Mouse (Mus musculus) embryonic facial prominence, embryonic 10.5 days (tissue): ENCODE measurements around the gene Shb. TPM values are rescaled to one million over a fixed set of nuclear protein-coding genes. Genes with fewer than 3 reads are reported as not detected.

ENCODE experiments used
- DNase-seq: peaks from one replicate; pipeline ENCODE4 v3.0.0-alpha.2; 2017; ENCODE audit warnings: low spot score
- H3K27ac ChIP-seq: fragments of 300-500 bp; sonication (generic); replicated peaks from 2 replicates; pipeline ENCODE4 v1.5.1; 2016; ENCODE audit warnings: mild to moderate bottlenecking
- H3K27me3 ChIP-seq: fragments of 300-500 bp; sonication (generic); replicated peaks from 2 replicates; pipeline ENCODE4 v1.6.1; 2016; ENCODE audit warnings: low read depth, mild to moderate bottlenecking; ENCODE audit not compliant: poor library complexity, severe bottlenecking
- H3K36me3 ChIP-seq: fragments of 300-500 bp; sonication (generic); replicated peaks from 2 replicates; pipeline ENCODE4 v1.6.1; 2016; ENCODE audit warnings: mild to moderate bottlenecking, moderate library complexity
- H3K4me1 ChIP-seq: fragments of 300-500 bp; sonication (generic); 2 replicates; pipeline ENCODE4 v1.6.1; 2016
- H3K4me3 ChIP-seq: fragments of 300-500 bp; sonication (generic); 2 replicates; pipeline ENCODE4 v1.5.1; 2016; ENCODE audit warnings: mild to moderate bottlenecking, moderate library complexity
- H3K9me3 ChIP-seq: fragments of 300-500 bp; sonication (generic); 2 replicates; pipeline ENCODE4 v1.6.1; 2016; ENCODE audit warnings: mild to moderate bottlenecking
- WGBS: fragments of 180-500 bp; shearing (Covaris S2); methylation state at CpG from one replicate; pipeline ENCODE4 v1.1.7; 2016; 5-methylcytosine and 5-hydroxymethylcytosine counted together
- polyA plus RNA-seq: library from polyadenylated mRNA; unstranded; fragments of >200 nt; fragmentation: Nextera tagmentation; extraction: Ambion mirVana; gene quantifications from 2 replicates; pipeline ENCODE4 v1.2.1, GENCODE M21; 2016

Shb gene
- polyA plus RNA-seq, 1 experiment from 2014 or later = 3.9 TPM

DNA sequence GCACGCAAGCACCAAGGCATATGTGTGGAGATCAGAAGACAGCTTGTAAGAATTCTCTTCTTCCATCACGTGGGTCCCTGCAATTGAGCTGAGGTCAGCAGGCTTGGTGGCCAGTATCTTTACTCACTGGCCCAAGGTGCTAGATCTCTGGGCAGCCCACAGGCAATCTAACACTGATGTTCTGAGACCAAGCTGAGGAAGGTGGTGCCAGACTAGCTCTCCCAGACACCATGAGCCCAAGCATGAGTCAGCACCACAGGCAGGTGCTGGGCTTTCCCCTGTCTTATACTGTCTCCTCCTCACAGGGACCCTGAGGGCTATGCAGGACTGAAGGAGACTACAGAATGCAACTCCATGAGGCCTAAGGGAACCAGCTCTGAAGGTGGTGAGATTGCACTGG lies 74.7 kb downstream of the Shb start:
- Histone ChIP-seq H3K36me3 (peaks cover 35% of the 10 kb centered on the region), H3K9me3 (no peaks in the 10 kb centered on the region), H3K4me3 (no peak overlapping the region), H3K27ac (no peak overlapping the region), H3K4me1 (peaks cover 65% of the 10 kb centered on the region), H3K27me3 (no peaks in the 10 kb centered on the region)
- no peak for DNase-seq
- 92% methylated on average over 2 of the region's 2 CpGs for WGBS

DNA sequence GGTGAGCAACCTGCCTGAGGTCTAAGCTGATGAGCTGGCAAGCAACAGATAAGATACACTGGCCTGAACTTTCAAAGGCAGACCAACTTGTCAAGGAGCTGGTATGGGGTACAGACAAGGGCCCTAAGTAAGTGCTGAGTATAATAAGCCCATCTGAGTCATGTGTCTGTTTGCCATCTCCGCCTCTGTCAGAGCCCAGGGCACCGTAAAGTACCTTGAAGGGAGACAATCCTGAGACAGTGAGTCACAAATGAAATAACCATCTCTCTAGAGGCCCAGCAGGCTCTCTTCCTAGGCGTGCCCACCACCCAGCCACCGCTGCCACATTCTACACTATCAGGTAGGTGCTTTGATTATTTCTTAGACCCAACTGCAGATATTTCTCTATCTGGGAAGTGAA lies 77.3 kb downstream of the Shb start:
- DNase-seq = no peak
- peaks cover 42% of the 10 kb centered on the region for H3K36me3 ChIP-seq
- H3K4me3 ChIP-seq = no peak overlapping the region
- H3K27me3 ChIP-seq = no peaks in the 10 kb centered on the region
- H3K9me3 ChIP-seq = no peaks in the 10 kb centered on the region
- WGBS = 89% methylated on average over 4 of the region's 4 CpGs
- H3K4me1 ChIP-seq = peaks cover 75% of the 10 kb centered on the region
- no peak overlapping the region; the same call in 1 of the 2 replicates for H3K27ac ChIP-seq

DNA sequence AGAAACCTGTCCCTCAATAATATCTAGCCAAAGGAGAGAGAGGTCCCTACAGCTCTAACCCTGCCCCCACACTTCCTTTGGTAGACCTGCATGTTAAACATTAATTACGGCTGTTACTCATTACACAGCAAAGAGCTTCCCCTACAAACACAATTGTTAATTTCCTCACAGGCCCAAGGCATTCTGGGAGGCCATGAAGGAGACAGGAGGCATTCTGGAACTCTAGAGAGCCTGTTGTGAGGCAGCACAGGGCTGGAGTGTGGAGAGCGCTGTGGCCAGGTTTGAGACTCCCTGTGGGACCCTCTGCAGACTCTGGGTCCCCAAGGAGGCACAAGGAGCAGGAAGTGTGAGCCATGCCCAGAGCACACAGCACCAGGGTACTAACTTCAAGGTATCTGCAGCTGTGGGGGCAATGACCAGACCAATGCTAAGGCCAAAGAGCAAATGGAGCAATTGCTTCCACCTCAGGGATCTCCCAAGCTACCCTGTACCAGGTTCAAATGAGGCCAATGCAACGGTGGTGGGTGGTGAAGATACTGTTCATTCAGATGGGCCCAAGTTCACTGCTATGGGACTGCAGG lies 78.9 kb downstream of the Shb start:
- 56% methylated on average over 3 of the region's 3 CpGs for WGBS
- H3K4me1 ChIP-seq = peaks cover 76% of the 10 kb centered on the region
- H3K4me3 ChIP-seq = no peak overlapping the region
- no peaks in the 10 kb centered on the region for H3K27me3 ChIP-seq
- H3K27ac ChIP-seq = peak overlapping the region; percentile 80
- peaks cover 42% of the 10 kb centered on the region for H3K36me3 ChIP-seq
- no peaks in the 10 kb centered on the region for H3K9me3 ChIP-seq
- no peak for DNase-seq

DNA sequence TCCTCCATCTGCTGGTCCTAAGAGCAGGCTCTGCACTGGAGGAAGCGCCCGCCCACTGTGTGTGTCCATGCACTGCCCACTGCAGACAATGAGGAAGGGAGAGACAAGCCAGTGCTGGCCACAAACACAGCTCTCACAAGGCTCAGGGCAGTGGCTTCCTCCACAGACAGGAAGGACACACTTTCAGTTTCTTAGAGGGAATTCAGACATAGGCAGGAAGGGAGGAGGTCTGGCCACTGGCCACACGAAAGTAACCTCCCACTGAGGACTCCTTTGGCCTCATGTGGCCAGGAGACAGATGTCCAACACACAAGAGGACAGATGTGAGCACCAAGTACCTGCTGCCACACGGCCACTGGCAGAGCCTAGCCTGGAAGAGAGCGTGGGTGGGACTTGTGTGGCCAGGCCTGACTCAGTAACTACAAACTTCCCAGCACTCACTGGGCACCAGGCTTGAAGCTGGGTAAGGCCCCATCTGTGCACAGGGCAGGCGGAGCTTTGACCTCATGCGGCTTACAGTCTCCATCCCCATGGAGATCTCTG lies 79.6 kb downstream of the Shb start:
- Histone ChIP-seq H3K4me3 (no peak overlapping the region), H3K27me3 (no peaks in the 10 kb centered on the region), H3K9me3 (no peaks in the 10 kb centered on the region), H3K4me1 (peaks cover 81% of the 10 kb centered on the region), H3K27ac (peak overlapping the region; percentile 80), H3K36me3 (peaks cover 34% of the 10 kb centered on the region)
- 55% methylated on average over 7 of the region's 7 CpGs for WGBS
- DNase-seq = no peak

DNA sequence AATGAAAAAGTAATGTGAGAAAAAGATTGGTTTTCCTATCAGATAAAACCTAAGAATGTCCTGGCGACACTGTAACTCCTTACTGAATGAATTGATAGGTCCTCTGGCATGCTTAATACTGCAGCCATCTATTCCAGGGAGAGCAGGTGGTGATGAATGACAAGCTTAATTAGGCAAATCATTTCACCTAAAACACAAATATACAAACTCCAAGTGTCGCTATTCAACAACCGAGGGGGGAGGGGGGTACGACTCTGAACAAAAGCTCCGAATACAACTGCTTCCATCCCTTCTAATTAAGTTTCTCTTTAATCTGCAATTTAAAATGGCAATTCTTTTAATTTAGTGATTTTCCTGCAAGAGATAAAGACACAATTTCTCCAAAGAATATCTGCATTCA lies 83.3 kb downstream of the Shb start:
- Histone ChIP-seq H3K4me1 (peaks cover 90% of the 10 kb centered on the region), H3K9me3 (no peaks in the 10 kb centered on the region), H3K27ac (no peak overlapping the region), H3K27me3 (no peaks in the 10 kb centered on the region), H3K4me3 (no peak overlapping the region), H3K36me3 (peaks cover 43% of the 10 kb centered on the region)
- WGBS = 74% methylated on average over 5 of the region's 5 CpGs
- DNase-seq = no peak

DNA sequence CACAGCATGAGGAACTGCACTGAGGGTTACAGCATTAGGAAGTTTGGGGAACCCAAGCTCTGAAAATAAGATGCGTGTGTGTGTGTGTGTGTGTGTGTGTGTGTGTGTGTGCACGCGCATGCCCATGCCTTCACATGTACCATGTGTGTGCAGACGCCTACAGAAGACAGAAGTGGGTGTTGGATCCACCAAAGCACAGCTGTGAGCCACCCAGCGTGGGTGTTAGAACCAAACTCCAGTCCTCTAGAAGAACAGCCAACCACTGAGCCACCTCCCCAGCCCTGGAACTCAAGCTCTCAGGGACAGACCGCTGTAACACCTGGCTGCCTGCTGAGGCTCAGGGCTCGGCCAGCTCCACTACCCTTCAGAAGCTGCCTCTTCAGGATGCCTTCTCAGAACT lies 83.8 kb downstream of the Shb start:
- DNase-seq = no peak
- Histone ChIP-seq H3K4me3 (no peak overlapping the region), H3K9me3 (no peaks in the 10 kb centered on the region), H3K27me3 (no peaks in the 10 kb centered on the region), H3K4me1 (peaks cover 88% of the 10 kb centered on the region), H3K27ac (no peak overlapping the region), H3K36me3 (peaks cover 48% of the 10 kb centered on the region)
- WGBS = 89% methylated on average over 7 of the region's 7 CpGs

DNA sequence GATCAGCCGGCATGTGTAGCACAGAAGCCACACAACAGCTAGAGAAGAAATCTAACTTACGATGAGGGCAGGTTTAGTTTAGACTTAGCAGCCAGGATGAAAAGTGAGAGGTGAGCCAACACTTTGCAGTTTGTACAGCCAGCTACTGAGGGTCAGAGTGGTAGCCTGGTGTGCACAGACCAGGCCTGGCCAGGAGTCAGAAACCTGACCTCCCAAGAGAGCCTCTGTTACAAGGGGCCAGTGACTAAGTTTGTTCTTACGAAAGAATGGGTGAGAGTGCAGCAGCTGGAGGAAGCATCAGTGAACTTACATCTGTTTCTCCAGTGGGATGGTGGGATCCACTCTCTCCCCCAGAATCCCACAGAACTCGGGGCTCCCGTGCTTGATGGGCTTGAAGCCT lies 85.1 kb downstream of the Shb start:
- no peak for DNase-seq
- Histone ChIP-seq H3K27me3 (no peaks in the 10 kb centered on the region), H3K4me1 (peaks cover 79% of the 10 kb centered on the region), H3K27ac (no peak overlapping the region), H3K4me3 (no peak overlapping the region), H3K9me3 (no peaks in the 10 kb centered on the region), H3K36me3 (peaks cover 60% of the 10 kb centered on the region)
- 84% methylated on average over 5 of the region's 5 CpGs for WGBS

DNA sequence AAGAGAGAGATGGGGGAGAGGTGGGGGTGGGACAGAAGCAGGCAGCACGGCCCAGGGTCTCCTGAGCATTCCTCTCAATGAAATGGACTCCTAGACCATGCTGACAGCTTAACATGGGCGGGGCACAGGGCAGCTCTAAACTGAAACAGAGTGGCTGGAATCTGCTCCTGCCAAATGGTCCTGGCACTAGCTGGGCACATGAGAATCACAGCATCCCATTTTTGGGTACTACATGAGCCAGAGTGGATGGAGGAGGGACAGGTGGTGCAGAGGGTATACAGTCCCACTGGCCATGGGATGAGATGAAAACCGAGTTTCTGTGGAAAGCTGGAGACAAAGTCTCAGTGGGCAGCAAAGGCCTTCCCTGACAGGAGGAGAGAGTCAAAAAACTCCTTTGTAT lies 87.0 kb downstream of the Shb start:
- no peaks in the 10 kb centered on the region for H3K27me3 ChIP-seq
- WGBS = 76% methylated on average over 3 of the region's 3 CpGs
- peaks cover 72% of the 10 kb centered on the region for H3K36me3 ChIP-seq
- no peak for DNase-seq
- peaks cover 65% of the 10 kb centered on the region for H3K4me1 ChIP-seq
- H3K4me3 ChIP-seq = no peak overlapping the region
- H3K9me3 ChIP-seq = no peaks in the 10 kb centered on the region
- no peak overlapping the region for H3K27ac ChIP-seq

DNA sequence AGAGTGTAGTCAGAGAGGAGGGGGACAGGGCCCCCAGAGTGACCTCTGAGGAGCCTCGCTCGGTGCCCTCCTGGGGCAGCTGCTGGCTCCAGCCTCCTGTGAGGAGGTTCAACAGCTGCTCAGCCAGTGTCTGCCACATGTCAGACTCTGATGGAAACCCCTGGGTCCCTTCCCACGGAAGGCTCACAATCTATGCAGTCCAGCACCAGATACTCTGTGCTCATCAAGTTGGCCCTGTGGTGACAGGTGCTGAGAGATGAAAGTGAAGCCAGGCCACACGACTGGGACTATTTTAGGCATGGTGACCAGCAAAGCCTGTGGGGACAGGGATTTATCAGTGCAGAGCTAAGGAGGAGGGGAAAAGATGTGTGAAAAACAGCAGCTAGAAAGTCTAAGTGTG lies 87.5 kb downstream of the Shb start:
- DNase-seq = no peak
- H3K4me1 ChIP-seq = peaks cover 65% of the 10 kb centered on the region
- H3K4me3 ChIP-seq = no peak overlapping the region
- no peaks in the 10 kb centered on the region for H3K27me3 ChIP-seq
- H3K9me3 ChIP-seq = no peaks in the 10 kb centered on the region
- H3K27ac ChIP-seq = no peak overlapping the region
- 60% methylated on average over 4 of the region's 4 CpGs for WGBS
- H3K36me3 ChIP-seq = peaks cover 77% of the 10 kb centered on the region

DNA sequence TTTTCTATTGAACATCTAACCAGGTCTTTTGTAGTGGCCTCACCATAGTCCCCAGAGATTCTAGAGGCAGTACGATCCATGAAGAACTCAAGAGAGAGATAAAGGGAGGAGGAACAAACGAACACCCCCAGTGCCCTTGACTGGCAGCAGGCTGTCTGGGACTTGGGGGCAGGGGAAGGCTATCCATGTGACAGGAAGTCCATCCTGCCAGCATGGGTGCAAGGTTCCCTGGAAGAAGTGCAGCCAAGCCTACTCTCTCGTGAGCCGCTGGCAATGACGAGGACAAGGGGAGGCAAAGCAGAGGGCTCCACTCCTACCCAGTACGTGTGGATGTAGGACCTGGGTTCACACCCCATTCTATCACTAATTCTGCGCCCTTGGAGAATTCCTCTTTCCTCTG lies 88.6 kb downstream of the Shb start:
- Histone ChIP-seq H3K27ac (no peak overlapping the region), H3K4me3 (no peak overlapping the region), H3K36me3 (peaks cover 77% of the 10 kb centered on the region), H3K4me1 (peaks cover 65% of the 10 kb centered on the region), H3K9me3 (no peaks in the 10 kb centered on the region), H3K27me3 (no peaks in the 10 kb centered on the region)
- DNase-seq = no peak
- WGBS = 86% methylated on average over 7 of the region's 7 CpGs

DNA sequence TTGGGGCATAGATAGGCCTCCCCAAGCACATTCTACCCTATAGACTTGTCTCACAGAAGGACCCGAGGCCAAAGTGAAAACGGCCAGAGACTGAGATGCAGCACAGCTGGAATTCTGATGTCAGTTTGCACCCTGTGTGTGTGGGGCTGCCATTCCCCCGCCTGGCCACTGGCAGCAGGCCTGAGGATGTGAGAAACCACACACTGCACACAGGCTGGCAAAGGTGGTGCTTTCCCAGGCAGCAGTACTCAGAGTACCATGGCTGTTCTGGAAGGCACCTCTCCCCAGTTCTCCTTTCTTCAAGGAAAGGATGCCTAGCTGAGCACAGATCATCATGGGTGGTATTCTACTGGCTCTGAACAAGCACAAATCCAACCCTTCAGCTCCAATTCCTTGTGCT lies 90.0 kb downstream of the Shb start:
- H3K27me3 ChIP-seq = no peaks in the 10 kb centered on the region
- 77% methylated on average over 3 of the region's 3 CpGs for WGBS
- no peak overlapping the region for H3K4me3 ChIP-seq
- H3K36me3 ChIP-seq = peaks cover 74% of the 10 kb centered on the region
- no peak overlapping the region for H3K27ac ChIP-seq
- peaks cover 66% of the 10 kb centered on the region for H3K4me1 ChIP-seq
- no peak for DNase-seq
- no peaks in the 10 kb centered on the region for H3K9me3 ChIP-seq

DNA sequence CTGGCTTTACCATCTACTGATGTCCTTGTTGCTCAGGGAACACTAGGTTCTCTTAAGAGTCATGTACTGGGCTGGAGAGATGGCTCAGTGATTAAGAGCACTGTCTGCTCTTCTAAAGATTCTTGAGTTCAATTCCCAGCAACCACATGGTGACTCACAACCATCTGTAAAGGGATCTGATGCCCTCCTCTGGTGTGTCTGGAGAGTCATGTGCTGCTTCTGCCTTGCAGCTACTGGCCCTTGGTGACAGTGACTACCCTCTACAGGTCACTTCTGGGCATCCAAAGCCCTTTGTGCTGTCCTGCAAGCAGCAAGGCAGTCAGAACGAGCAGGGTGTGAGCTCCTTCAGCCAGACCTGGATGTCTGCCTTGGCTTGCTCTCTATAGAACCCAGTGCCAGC lies 90.5 kb downstream of the Shb start:
- no peaks in the 10 kb centered on the region for H3K9me3 ChIP-seq
- no peaks in the 10 kb centered on the region for H3K27me3 ChIP-seq
- H3K27ac ChIP-seq = no peak overlapping the region

DNA sequence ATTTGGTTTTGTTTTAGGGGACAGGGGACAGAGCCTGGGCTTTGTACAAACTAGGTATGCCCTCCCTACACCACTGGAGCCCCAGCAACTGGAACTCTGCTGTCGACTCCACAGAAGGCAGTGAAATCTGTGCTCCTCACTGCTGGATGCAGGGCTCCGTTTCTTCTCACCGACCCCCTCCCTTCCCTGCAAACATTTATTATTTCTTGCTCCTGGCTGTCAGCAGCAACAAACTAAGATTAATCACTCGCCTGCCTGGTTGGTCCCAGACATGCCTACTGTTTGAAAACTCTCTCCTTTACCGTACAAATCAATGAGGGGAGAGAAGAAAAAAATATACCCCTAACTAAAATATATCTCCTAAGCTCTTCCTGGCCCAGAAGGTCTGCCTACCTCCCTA lies 93.0 kb downstream of the Shb start:
- WGBS = 65% methylated on average over 5 of the region's 5 CpGs
- Histone ChIP-seq H3K4me1 (peaks cover 68% of the 10 kb centered on the region), H3K27me3 (no peaks in the 10 kb centered on the region), H3K27ac (peak overlapping the region; percentile 67), H3K9me3 (no peaks in the 10 kb centered on the region), H3K36me3 (peaks cover 45% of the 10 kb centered on the region), H3K4me3 (no peak overlapping the region)
- no peak for DNase-seq

More for the DNA sequence above, 90.5 kb downstream of the Shb start:
- peaks cover 66% of the 10 kb centered on the region for H3K4me1 ChIP-seq
- DNase-seq = no peak
- 71% methylated on average over 1 of the region's 1 CpGs for WGBS
- no peak overlapping the region for H3K4me3 ChIP-seq
- peaks cover 70% of the 10 kb centered on the region for H3K36me3 ChIP-seq
